In the genomic region with DNA sequence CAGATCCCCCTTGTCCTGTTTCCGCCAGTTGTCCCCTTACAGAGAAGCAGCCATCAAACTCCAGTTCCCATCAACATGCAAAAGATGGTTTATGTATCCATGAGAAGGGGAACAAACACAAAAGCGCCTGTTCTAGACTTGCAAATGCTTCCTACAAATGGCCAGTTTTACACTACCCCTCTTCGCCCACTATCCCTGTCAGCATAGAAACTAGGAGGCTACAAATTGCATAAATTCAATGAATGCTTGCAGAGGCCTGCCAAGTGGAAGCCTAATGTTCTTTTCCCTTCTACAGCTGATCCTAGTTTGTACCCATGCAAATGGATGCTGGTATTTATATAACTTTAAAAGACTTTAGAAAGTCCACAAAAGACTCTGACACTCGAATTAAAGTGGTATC, we compare ENCODE assay signal across 6 mouse cellular contexts.
"Had no signal": no experiment of that assay in that cellular context is flagged by ENCODE, and none has a peak within 500 bp of the region (broad histone marks: within the 10 kb centered on the region; RNA-seq: fewer than 3 reads in every experiment).

No protein-coding gene starts in this region.

- DNase-seq: layer of hippocampus, adult 9-11 months; liver, postnatal 0 days; lung, embryonic 14.5 days; thymus, adult 2 months; thymus, postnatal 14 days; thymus, postnatal 4 days had no signal
